Mouse (Mus musculus) embryonic facial prominence, embryonic 11.5 days (tissue): ENCODE measurements around the gene Pet117. TPM values are rescaled to one million over a fixed set of nuclear protein-coding genes. Genes with fewer than 3 reads are reported as not detected.
"Not testable (repeated sequence)": the region's sequence is repeated elsewhere in the genome, so short reads cannot be mapped to it uniquely, and the experiment has no call there.

ENCODE experiments used
- ATAC-seq: fragments of 200-750 bp; cut with Nextera tagmentation; replicated peaks from 2 replicates; pipeline ENCODE4 v1.8.0; 2017; ENCODE audit warnings: low read depth; ENCODE audit not compliant: insufficient number of reproducible peaks, low FRiP score, low TSS enrichment
- DNase-seq: peaks from one replicate; pipeline ENCODE4 v3.0.0-alpha.2; 2015; ENCODE audit warnings: low spot score
- H3K27ac ChIP-seq: fragments of 300-500 bp; sonication (generic); replicated peaks from 2 replicates; pipeline ENCODE4 v1.5.1; 2014; ENCODE audit warnings: mild to moderate bottlenecking, low read depth, low read length, control low read depth
- H3K27me3 ChIP-seq: fragments of 300-500 bp; sonication (generic); 2 replicates; pipeline ENCODE4 v1.6.1; 2014; ENCODE audit warnings: mild to moderate bottlenecking, low read length, moderate library complexity, mixed read lengths; ENCODE audit not compliant: control insufficient read depth, insufficient read depth
- H3K36me3 ChIP-seq: fragments of 300-500 bp; sonication (generic); replicated peaks from 2 replicates; pipeline ENCODE4 v1.6.1; 2014; ENCODE audit warnings: low read depth, mild to moderate bottlenecking, low read length, moderate library complexity, mixed read lengths; ENCODE audit not compliant: control insufficient read depth, insufficient read depth
- H3K4me1 ChIP-seq: fragments of 300-500 bp; sonication (generic); 2 replicates; pipeline ENCODE4 v1.6.1; 2014; ENCODE audit warnings: low read length, mixed read lengths; ENCODE audit not compliant: control insufficient read depth, insufficient read depth
- H3K4me2 ChIP-seq: fragments of 300-500 bp; sonication (generic); 2 replicates; pipeline ENCODE4 v1.6.1; 2014; ENCODE audit warnings: low read depth, mild to moderate bottlenecking, control low read depth, low read length, moderate library complexity
- H3K4me3 ChIP-seq: fragments of 300-500 bp; sonication (generic); 2 replicates; pipeline ENCODE4 v1.5.1; 2014; ENCODE audit warnings: low read depth, low read length, control low read depth
- H3K9ac ChIP-seq: fragments of 300-500 bp; sonication (generic); replicated peaks from 2 replicates; pipeline ENCODE4 v1.6.1; 2014; ENCODE audit warnings: mild to moderate bottlenecking, control low read depth, low read length
- H3K9me3 ChIP-seq: fragments of 300-500 bp; sonication (generic); replicated peaks from 2 replicates; pipeline ENCODE4 v1.6.1; 2016; ENCODE audit warnings: mild to moderate bottlenecking, low read length, inconsistent platforms, mixed read lengths; ENCODE audit not compliant: control insufficient read depth
- WGBS: fragments of 180-500 bp; shearing (Covaris S2); extraction: QIAGEN DNeasy Blood & Tissue Kit; methylation state at CpG from one replicate; pipeline ENCODE4 v1.1.7; 2014; 5-methylcytosine and 5-hydroxymethylcytosine counted together
- polyA plus RNA-seq: library from polyadenylated mRNA; unstranded; fragments of >200 nt; fragmentation: Nextera tagmentation; extraction: Ambion mirVana; gene quantifications from 2 replicates; pipeline ENCODE4 v1.2.1, GENCODE M21; 2014

Pet117 gene
- polyA plus RNA-seq, 1 experiment from 2014 or later: not detected

GRCm38 (mm10) chr2:144332486-144332885 lies 36.3 kb upstream of the Pet117 start:
- Histone ChIP-seq H3K36me3 (no peaks in the 10 kb centered on the region), H3K27ac (no peak overlapping the region), H3K9me3 (no peaks in the 10 kb centered on the region), H3K4me2 (peak overlapping the region; percentile 22), H3K4me3 (peak overlapping the region; percentile 48; the same call in 1 of the 2 replicates), H3K9ac (no peak overlapping the region), H3K27me3 (peaks cover 44% of the 10 kb centered on the region), H3K4me1 (peaks cover 9% of the 10 kb centered on the region)
- peak; percentile 24 for DNase-seq
- whole genome bisulfite sequencing: 3% methylated on average over 9 of the region's 9 CpGs
- ATAC-seq: no peak

GRCm38 (mm10) chr2:144333138-144333842 lies 35.5 kb upstream of the Pet117 start:
- 6% methylated on average over 28 of the region's 28 CpGs for WGBS
- Histone ChIP-seq H3K9me3 (no peaks in the 10 kb centered on the region), H3K27ac (no peak overlapping the region), H3K4me3 (peak overlapping the region; percentile 24), H3K27me3 (peaks cover 44% of the 10 kb centered on the region), H3K9ac (peak overlapping the region; percentile 14; the same call in 1 of the 2 replicates), H3K4me1 (peaks cover 9% of the 10 kb centered on the region), H3K36me3 (no peaks in the 10 kb centered on the region), H3K4me2 (peak overlapping the region; percentile 22)
- ATAC-seq (no peak), DNase-seq (peak; percentile 39)

- no peak overlapping the region for H3K9ac ChIP-seq
- H3K4me1 ChIP-seq: no peaks in the 10 kb centered on the region
- no peak overlapping the region for H3K4me2 ChIP-seq
- no peak for DNase-seq
- no peaks in the 10 kb centered on the region for H3K9me3 ChIP-seq
- H3K4me3 ChIP-seq: no peak overlapping the region
- ATAC-seq: no peak
- 58% methylated on average over 3 of the region's 3 CpGs for WGBS
- no peaks in the 10 kb centered on the region for H3K36me3 ChIP-seq
- no peak overlapping the region for H3K27ac ChIP-seq
- H3K27me3 ChIP-seq: peaks cover 15% of the 10 kb centered on the region
Observed at GRCm38 (mm10) chr2:144337230-144337629, 31.6 kb upstream of the Pet117 start.

- Histone ChIP-seq H3K4me2 (no peak overlapping the region), H3K9ac (no peak overlapping the region), H3K4me3 (no peak overlapping the region), H3K27me3 (peaks cover 13% of the 10 kb centered on the region), H3K9me3 (no peaks in the 10 kb centered on the region), H3K36me3 (no peaks in the 10 kb centered on the region), H3K27ac (no peak overlapping the region), H3K4me1 (no peaks in the 10 kb centered on the region)
- DNase-seq (no peak), ATAC-seq (no peak)
- WGBS: 87% methylated on average over 7 of the region's 8 CpGs
Observed at GRCm38 (mm10) chr2:144337701-144338100, 31.1 kb upstream of the Pet117 start.

- not testable (repeated sequence) for H3K27ac ChIP-seq, H3K4me3 ChIP-seq, H3K36me3 ChIP-seq, H3K9me3 ChIP-seq, ATAC-seq, H3K27me3 ChIP-seq, DNase-seq, H3K9ac ChIP-seq, H3K4me1 ChIP-seq, H3K4me2 ChIP-seq
- WGBS: 77% methylated on average over 6 of the region's 6 CpGs
Observed at GRCm38 (mm10) chr2:144338149-144338548, 30.6 kb upstream of the Pet117 start.

- H3K27me3 ChIP-seq: no peaks in the 10 kb centered on the region
- WGBS: 73% methylated on average over 4 of the region's 4 CpGs
- ATAC-seq: no peak
- no peak for DNase-seq
- H3K4me2 ChIP-seq: no peak overlapping the region
- no peaks in the 10 kb centered on the region for H3K9me3 ChIP-seq
- no peaks in the 10 kb centered on the region for H3K36me3 ChIP-seq
- no peak overlapping the region for H3K27ac ChIP-seq
- no peak overlapping the region for H3K9ac ChIP-seq
- no peaks in the 10 kb centered on the region for H3K4me1 ChIP-seq
- no peak overlapping the region for H3K4me3 ChIP-seq
Observed at GRCm38 (mm10) chr2:144343158-144343557, 25.6 kb upstream of the Pet117 start.

GRCm38 (mm10) chr2:144348525-144348924 lies 20.3 kb upstream of the Pet117 start:
- ATAC-seq: no peak
- WGBS: 69% methylated on average over 3 of the region's 3 CpGs
- H3K4me1 ChIP-seq: no peaks in the 10 kb centered on the region
- no peak overlapping the region for H3K4me3 ChIP-seq
- peak; percentile 6 for DNase-seq
- no peaks in the 10 kb centered on the region for H3K27me3 ChIP-seq
- H3K4me2 ChIP-seq: no peak overlapping the region
- no peak overlapping the region for H3K9ac ChIP-seq
- H3K27ac ChIP-seq: no peak overlapping the region
- H3K9me3 ChIP-seq: no peaks in the 10 kb centered on the region
- no peaks in the 10 kb centered on the region for H3K36me3 ChIP-seq

- H3K9ac ChIP-seq: no peak overlapping the region
- WGBS: 88% methylated on average over 11 of the region's 11 CpGs
- no peak overlapping the region for H3K27ac ChIP-seq
- H3K4me2 ChIP-seq: no peak overlapping the region
- no peaks in the 10 kb centered on the region for H3K4me1 ChIP-seq
- ATAC-seq (no peak), DNase-seq (no peak)
- no peaks in the 10 kb centered on the region for H3K9me3 ChIP-seq
- H3K4me3 ChIP-seq: no peak overlapping the region
- H3K36me3 ChIP-seq: no peaks in the 10 kb centered on the region
- H3K27me3 ChIP-seq: no peaks in the 10 kb centered on the region
Observed at GRCm38 (mm10) chr2:144352843-144353242, 16.0 kb upstream of the Pet117 start.
